Mouse (Mus musculus) mesoderm, embryonic 11.5 days (tissue): ENCODE measurements at regions not wholly inside any gene's neighbourhood (a gene's known extent, or its start where the extent isn't known, plus 50 kb on each side); places are given as distances from the start of the nearest gene placed in this dataset.
"Not testable (repeated sequence)": the region's sequence is repeated elsewhere in the genome, so short reads cannot be mapped to it uniquely, and the experiment has no call there.

Source experiments
- DNase-seq: peaks from one replicate; pipeline ENCODE4 v3.0.0-alpha.2; 2012; ENCODE audit warnings: low read depth, low spot score

GRCm38 (mm10) chr14:54148626-54149025 lies 105.3 kb downstream of the Dad1 start:
- DNase-seq, result no peak

GRCm38 (mm10) chr14:54148121-54148520 lies 105.8 kb downstream of the Dad1 start:
- no peak for DNase-seq

GRCm38 (mm10) chr14:54147546-54147945 lies 106.4 kb downstream of the Dad1 start:
- DNase-seq, result no peak

- peak; percentile 21 for DNase-seq
Measured at GRCm38 (mm10) chr14:54145743-54146741, 107.9 kb downstream of the Dad1 start.

GRCm38 (mm10) chr14:54143828-54144227 lies 110.1 kb downstream of the Dad1 start:
- DNase-seq, result no peak

DNA sequence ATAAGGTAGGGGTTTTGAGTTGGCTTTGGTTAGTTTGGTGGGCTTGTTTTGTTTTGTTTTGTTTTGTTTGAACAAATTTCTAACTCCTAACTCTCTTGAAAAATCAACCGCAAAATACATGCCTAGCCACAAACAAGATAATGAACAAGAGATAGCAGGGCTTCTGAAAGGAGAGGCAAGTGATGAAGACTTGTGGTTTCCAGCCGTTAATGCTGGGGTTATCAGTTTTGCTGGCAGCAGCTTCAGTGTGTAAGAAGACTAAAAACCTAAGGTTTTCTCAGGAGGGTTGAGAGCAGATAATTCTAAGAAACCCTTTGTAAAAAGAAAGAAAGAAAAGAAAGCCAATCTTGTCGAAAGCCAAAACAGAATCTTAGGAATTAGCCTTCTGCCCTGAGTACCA lies 115.6 kb downstream of the Dad1 start:
- DNase-seq, result no peak

DNA sequence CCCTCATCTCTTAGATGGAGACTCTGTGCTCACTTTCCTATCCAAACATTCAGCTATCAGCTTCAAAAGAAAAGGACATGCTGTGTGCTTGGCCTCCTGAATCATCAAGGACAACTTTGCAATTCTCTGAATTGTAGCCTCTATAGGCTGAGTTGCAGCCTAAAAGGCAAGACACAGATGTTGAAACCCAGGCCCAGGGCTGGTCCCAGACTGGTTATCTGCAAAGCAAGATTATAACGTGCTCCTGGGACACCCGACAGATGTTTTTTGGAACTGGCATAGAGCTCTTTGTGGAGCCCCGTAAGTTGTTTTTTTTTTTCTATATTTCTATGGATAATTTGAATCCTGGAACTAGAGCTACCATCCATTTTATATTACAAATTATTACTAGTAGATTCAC lies 117.4 kb downstream of the Dad1 start:
- DNase-seq, result no peak

DNA sequence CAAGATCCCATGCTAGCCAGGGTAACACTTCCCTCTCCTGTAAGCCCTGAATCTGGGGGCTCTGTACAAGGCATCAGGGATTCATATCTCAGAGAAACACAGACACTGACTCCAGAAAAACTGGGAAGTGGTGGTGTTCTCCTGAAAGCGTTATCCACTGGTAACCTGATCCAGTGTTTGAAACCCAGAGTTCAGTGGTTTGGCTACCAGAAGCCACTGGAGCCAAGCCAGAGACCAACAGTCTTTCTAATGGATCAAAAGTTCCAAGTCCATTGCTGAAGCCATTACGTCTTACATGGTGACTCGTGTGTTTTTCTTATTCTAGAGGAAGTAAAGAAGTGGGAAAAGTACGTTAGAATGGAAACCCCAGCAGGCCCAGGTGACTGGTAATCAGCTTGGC lies 125.6 kb downstream of the Dad1 start:
- no peak for DNase-seq

- peak; percentile 24 for DNase-seq
Measured at GRCm38 (mm10) chr14:54125510-54125909, 128.4 kb downstream of the Dad1 start.

DNA sequence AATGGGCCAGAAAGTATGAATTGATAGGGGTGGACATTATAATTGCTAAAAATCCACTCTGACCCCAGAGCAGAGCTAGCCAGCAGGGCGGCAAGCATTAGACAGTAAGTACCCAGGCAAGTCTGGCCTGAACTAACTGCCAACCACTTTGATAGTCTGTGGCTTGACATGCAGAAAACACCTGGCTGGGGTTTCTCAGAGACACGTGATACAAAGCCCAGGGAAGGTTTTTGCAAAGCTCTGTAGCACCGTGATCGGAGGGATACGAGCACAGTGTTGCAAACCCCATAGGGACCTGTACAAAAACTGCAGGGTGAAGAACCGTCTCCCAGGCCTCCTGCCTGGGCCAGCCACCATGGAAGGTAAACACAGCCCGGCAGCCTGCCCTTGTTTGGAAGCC lies 131.9 kb downstream of the Dad1 start:
- no peak for DNase-seq

DNA sequence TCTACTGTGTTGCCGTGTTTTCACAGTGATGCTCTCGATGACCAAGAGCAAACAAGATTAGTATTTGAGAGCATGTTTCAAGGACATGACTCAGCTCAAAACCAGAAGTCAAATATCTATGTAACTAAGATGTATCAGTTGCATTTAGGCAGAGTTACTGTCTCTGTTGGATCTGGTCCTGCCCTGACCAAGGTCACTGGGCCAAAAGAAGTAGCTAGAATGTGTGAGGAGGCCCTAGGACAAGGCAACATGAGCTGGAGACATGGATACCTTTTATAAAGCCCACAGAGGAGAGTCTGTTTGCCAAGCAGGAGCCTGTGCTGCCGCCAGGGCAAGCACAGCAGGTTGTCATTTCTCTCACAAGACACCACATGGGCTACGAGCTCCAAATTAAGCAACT lies 132.6 kb downstream of the Dad1 start:
- DNase-seq, result no peak

- no peak for DNase-seq
Measured at GRCm38 (mm10) chr14:54120194-54120593, 133.7 kb downstream of the Dad1 start.

DNA sequence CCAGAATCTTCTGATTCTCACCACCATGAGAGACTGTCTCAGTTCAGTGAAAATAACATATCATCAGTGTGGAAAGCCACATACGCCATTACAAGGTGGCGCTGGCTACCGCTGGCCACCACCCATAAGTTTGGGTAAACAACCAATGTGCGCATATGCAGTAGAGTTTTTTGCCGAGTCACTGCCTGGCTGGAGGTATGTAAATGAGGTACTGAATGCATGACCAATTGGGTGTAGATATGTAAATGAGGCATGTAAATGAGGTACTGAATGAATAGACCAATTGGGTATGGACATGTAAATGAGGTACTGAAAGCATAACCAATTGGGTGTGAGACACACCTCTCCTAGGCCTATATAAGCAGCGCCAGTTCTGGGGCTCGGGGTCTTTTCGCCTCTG lies 136.3 kb downstream of the Dad1 start:
- DNase-seq, result not testable (repeated sequence)

GRCm38 (mm10) chr14:54113216-54113615 lies 140.7 kb downstream of the Dad1 start:
- no peak for DNase-seq

DNA sequence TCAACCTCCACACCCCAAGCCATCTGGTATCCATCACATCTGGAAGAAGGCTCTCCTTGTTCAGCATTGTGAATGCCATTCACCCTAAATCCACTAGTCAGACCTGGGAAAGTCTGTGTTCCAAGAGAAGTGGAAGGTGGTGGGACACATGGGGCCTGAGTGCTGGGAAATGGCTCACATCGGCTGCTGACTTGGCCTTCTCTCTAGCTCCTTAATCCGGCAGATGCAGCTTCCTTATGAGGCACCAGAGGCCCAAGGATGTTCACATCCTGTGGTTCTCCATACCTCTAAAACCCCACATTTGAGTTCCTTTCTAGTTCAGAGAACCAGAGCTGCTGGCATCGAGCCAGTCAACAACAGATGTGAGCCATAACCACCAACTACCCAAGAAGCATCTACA lies 142.9 kb downstream of the Dad1 start:
- DNase-seq, result peak; percentile 23

- no peak for DNase-seq
Measured at GRCm38 (mm10) chr14:54109129-54109528, 144.8 kb downstream of the Dad1 start.

GRCm38 (mm10) chr14:54108311-54109074 lies 145.4 kb downstream of the Dad1 start:
- DNase-seq, result peak; percentile 12

GRCm38 (mm10) chr14:54107204-54107796 lies 146.6 kb downstream of the Dad1 start:
- DNase-seq, result peak; percentile 12

DNA sequence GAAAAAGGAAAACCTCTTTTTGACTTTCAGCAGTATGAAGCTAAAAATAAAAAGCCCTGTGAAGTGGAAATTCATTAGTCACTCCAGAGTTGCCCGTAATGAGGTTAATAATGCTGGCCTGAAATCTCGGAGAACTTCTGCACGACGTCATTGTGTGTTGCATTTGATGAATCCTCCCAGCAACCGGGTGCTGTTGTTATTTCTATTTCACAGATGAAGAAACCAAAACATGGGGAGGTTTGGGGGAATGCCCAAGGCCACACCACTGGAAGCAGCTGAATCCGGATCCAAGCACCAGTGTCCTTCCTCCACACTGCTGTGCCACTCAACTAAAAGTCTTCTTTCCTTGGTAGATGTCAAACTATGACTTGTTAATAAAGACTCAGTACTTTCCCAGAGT lies 149.7 kb downstream of the Dad1 start:
- no peak for DNase-seq

- no peak for DNase-seq
Measured at GRCm38 (mm10) chr14:54103541-54103940, 150.4 kb downstream of the Dad1 start.

- DNase-seq, result no peak
Measured at GRCm38 (mm10) chr14:54103115-54103514, 150.8 kb downstream of the Dad1 start.

DNA sequence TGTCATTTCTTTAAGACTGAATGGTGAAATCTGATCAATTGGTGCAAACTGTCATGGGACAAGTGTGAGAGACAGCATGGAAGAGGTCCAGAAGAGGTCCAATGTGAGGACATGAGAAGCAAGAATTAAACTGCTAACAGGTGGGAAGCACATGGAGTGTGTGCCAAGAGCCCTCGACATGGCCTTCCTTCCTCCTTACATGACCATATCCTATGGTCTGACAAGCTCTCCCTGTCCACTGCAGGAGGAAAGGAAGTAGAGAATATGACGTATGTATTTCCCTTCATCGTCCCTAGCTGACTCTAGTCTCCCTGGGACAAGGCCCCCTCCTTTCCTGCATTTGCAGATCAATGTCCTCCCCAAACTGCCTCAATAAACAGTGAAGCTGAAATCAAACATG lies 152.1 kb downstream of the Dad1 start:
- DNase-seq, result no peak
